Mouse (Mus musculus) c-Kit-negative CD71-positive TER-119-positive erythroid progenitor cells, embryonic 14.5 days (primary cell): Measurements from ENCODE around the gene Dis3l2.

Experiments
- DNase-seq: peaks from one replicate; pipeline ENCODE4 v3.0.0-alpha.2; 2013; ENCODE audit warnings: low read depth, low spot score

Gene Dis3l2

GRCm38 (mm10) chr1:86733160-86733821 lies 29.7 kb downstream of the Dis3l2 start:
- no peak for DNase-seq

DNA sequence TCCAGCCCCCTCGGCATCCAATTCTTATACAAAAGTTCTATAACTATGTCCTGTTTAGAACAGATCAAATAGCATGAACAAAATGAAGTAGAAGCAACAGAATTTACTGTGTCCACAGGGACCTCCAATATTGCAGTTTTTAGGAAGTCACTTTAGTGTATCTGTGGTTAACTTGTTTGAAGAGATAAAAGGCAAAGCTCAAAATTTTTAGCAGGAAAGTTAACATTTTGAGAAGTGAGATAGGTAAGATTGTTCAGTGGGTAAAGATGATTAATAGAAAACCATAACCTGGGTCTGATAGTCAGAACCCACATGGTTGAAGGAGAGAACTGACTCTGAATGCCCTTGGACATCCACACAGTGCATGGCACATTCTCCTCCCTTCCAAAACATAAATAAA lies 32.8 kb downstream of the Dis3l2 start:
- DNase-seq: no peak

GRCm38 (mm10) chr1:86742896-86743295 lies 39.3 kb downstream of the Dis3l2 start:
- DNase-seq: no peak

- DNase-seq: no peak
Measured at GRCm38 (mm10) chr1:86747034-86747433, 43.4 kb downstream of the Dis3l2 start.

- no peak for DNase-seq
Measured at GRCm38 (mm10) chr1:86750094-86750493, 46.5 kb downstream of the Dis3l2 start.

DNA sequence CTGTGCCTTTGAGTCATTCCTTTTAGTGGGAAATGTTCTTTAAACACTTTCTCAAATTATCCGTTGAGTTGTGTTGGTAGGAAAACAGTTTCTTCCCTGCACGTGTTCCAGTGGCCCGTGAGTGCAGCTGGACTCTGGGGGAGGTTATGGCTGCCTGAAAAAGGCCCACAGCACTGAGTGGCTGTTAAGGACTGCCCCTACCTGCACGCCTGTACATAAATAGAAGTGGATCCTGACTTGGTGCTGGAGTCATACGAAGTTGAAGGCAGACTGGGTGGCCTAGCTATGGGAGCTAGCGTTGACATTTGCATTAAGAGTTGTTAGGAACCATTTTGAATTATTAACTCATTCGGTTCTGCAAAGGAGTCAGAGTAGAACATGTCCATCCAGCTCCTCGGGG lies 49.8 kb downstream of the Dis3l2 start:
- DNase-seq: no peak

- DNase-seq: no peak
Measured at GRCm38 (mm10) chr1:86754335-86754734, 50.7 kb downstream of the Dis3l2 start.

DNA sequence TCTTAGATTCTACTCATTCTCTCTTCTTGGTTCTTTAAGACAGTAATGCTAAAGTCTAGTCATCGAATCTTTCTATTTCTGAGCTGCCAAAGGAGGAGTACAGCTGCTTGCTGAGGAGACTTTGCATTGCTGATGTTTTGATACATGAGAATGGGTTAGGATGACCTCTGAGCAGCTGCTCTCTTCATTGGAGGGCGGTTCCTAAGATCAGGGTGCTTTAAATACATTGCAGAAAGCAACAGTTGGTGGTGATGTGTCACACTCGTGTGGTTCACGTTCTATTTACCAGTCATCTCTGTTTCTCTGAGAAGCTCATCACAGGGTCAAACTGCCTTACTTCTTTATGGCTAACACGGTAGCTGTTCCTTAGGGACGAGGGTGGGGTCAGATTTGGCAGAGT lies 54.5 kb downstream of the Dis3l2 start:
- no peak for DNase-seq

DNA sequence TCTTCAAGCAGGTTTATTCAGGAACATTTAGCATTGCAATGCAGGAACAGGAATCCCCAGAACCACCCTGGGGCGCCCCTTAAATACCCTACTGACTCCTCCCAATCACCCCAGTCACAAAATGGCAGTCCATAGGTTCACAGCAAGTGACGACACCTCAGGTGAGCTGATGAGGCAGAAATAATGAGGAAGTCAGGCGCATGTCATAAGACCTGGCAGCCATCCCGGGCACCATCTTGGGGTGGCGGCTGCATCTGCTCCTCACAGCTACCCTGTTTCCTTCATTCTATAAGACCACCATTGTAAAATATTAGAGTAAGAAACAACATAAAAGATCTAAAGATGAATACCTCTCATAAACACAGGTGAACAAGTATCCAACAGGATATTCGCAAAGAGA lies 58.6 kb downstream of the Dis3l2 start:
- no peak for DNase-seq

GRCm38 (mm10) chr1:86801241-86801640 lies 97.6 kb downstream of the Dis3l2 start:
- DNase-seq: no peak

DNA sequence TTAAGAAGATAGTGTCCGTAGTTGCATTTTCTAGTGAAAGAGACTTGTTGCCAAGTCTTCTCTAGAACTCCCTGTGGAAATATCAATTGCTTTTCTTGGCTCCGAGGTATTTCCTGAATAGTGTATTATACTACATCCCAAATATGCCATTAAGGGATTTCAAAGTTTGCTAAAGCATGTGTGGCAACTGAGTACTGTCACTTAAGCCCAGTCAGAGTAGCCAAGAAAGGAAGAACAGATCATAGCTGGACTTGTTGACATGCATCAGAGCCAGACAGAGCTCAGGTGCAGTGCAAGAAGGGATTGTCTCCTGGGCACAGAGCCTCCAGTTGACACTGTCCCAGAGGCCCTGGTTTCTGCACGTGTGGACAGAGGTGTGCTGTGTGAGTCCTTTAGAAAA lies 108.1 kb downstream of the Dis3l2 start:
- DNase-seq: no peak

DNA sequence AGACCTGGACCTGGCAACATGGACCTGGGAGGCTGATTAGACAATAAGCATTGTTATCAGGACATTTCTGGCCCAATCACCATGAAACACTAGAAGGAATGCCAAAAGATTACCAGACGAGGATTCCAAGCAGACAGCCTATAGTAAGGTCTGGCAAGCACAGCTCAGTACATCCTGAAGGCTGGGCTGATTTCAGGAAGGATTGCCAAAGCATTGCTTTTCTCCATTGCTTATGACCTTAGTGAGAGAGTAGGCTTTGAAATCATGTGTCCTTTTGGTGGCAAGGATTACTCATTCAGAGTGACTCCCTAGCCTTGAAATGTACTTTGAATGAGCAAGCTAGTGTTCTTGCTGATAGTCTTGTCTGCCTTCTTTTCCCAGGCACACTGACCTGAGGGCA lies 118.7 kb downstream of the Dis3l2 start:
- DNase-seq: no peak

- DNase-seq: no peak
Measured at GRCm38 (mm10) chr1:86834351-86834987, 130.9 kb downstream of the Dis3l2 start.

DNA sequence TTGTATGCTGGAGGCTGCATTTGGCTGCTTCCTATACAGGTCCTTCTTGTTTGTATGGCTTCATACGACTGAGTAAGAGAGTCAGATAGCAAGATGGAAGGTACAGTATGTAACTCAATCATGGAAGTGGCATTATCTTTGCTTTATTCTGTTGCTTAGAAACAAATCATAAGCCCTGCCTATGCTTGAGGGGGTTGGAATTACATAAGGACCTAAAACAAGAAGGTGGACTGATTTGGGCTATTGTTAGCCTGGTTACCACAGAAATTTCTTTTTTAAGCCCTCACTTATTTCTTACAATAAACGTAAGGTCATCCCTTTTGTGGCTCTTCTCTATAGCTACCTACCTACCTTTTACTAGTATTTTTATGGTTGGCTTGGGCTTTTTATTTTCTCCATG lies 131.4 kb downstream of the Dis3l2 start:
- no peak for DNase-seq

GRCm38 (mm10) chr1:86850754-86851153 lies 147.1 kb downstream of the Dis3l2 start:
- no peak for DNase-seq

- no peak for DNase-seq
Measured at GRCm38 (mm10) chr1:86858876-86859275, 155.3 kb downstream of the Dis3l2 start.

DNA sequence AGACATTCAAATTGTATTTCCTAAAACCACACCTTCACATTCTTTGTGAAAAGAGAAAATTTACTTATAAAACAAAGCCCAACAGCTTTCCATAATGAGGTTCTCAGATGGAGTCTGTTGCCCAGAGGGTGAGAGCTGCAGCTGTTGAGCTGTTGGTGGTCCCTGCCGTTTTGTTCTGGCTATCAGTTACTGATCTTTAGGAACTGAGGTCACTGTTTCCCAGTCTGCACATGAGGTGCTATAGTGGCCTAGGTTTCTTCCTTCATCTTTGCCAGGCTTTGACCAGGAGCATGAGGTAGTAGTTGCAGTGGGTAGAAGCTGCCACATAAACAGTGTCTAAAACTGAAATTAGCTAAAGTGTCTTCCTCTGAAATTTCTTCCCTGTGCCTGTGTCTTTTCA lies 155.8 kb downstream of the Dis3l2 start:
- no peak for DNase-seq

GRCm38 (mm10) chr1:86873745-86874144 lies 170.1 kb downstream of the Dis3l2 start:
- DNase-seq: no peak

- DNase-seq: no peak
Measured at GRCm38 (mm10) chr1:86878743-86879142, 175.1 kb downstream of the Dis3l2 start.

DNA sequence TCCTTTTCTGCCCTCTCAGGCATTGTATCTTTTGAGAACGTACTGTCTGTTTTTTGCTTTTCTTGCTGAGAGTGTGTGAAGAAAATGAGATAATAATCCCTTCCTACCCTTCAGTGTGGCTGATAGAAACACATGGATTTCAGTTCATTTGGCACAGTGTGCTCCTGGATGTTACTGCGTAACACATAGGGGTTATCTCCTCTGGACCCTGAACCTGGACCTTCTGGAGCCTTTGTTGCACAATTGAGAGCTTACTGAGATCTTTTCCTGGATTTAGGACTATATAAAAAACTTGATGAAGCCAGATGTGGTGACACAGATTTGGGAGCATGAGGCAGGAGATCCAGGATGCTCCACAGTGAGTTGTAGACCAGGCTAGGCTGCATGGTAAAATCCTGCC lies 175.9 kb downstream of the Dis3l2 start:
- no peak for DNase-seq

DNA sequence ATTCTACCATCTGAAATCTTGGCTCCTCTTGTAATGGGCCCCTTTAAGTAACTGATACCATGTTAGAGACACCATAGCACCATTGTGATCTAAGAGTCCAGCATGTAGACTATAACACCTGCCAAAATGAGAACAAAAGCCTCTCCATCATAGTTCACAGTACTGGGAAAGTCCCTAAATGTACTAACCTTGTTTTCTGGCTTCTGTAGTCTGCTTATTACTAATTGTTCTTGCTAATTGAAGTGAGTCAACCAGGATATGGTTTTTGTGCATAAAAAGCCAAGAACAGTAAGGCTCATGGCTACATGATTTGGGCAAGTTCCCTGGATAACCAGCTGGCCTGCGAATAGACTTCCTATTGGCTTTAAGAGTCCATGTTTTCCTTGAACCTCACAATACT lies 183.5 kb downstream of the Dis3l2 start:
- DNase-seq: no peak

DNA sequence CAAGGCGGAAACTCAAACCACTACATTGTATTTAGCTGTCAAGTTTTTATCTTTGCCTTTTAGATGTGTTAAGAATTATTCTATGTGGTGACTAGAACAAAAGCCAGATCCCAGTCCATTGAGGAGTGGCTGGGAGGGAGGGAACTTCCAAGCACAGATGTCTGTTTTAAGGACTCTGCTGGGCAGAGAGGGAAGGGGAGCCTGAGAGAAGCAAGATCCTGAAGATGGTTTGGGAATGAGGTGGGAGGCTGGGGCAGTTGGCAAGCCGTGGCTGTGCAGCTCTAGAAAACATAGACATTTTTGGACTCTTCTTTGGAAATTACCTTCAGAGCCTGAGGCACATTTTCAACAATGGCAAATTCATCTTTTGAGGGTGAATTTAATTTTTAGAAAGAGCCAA lies 208.9 kb downstream of the Dis3l2 start:
- DNase-seq: no peak

DNA sequence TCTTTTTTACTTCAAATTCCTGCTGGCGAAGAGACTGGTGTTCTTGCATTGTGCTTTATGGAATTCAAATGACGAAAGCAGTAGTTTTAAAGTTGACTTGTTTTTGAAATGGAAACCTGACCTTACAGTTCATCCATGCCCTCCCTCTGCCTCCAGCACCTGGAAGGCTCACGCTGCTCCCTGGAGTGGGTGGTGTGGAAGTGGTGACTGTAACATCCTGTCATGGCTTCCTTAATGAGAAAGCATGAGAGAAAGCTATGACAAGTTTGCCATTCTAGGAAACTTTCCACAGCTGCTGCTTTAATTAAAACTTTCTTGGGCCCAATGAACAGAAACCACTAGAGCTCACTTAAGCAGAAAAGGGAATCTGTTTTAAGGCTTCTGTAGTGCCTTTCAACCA lies 210.3 kb downstream of the Dis3l2 start:
- DNase-seq: no peak

GRCm38 (mm10) chr1:86914697-86915096 lies 211.1 kb downstream of the Dis3l2 start:
- DNase-seq: no peak
